Mouse (Mus musculus): ENCODE data around the gene Tm4sf19. TPM values are rescaled to one million over a fixed set of nuclear protein-coding genes. Genes with fewer than 3 reads are reported as not detected.
A peak's percentile ranks its signal among the peaks of the same experiment; 100 is the strongest.
"Not testable (repeated sequence)": the region's sequence is repeated elsewhere in the genome, so short reads cannot be mapped to it uniquely, and the experiment has no call there.

The Tm4sf19 gene
- polyA plus RNA-seq, 1 experiment = 0.04 TPM

DNA sequence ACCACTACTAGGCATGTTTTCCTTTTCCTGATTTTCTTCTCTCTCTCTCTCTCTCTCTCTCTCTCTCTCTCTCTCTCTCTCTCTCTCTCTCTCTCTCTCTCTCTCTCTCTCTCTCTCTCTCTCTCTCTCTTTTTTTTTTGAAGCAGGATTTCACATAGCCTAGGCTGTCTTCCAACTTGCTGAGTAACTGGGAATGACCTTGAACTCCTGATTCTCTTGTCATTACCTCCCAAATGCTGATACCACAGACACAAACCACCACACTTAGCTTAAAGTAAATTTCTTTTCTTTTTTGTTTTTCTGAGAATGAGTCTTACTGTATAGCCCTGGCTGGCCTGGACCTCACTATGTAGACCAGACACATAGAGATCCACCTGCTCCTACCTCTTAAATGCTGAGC, 34.4 kb downstream of the Tm4sf19 start:
- Histone ChIP-seq H3K79me2 (ENCODE audit: control insufficient read depth, insufficient read depth) (peaks cover 27% of the 10 kb centered on the region), H3K4me3 (no peak overlapping the region), H3K27me3 (ENCODE audit: control insufficient read depth, insufficient read depth, insufficient read length) (no peaks in the 10 kb centered on the region), H3K36me3 (ENCODE audit: control insufficient read depth, insufficient read depth) (peaks cover 2% of the 10 kb centered on the region), H3K4me2 (ENCODE audit: low read depth) (peak overlapping the region; percentile 66), H3ac (ENCODE audit: control insufficient read depth, insufficient read length) (no peak overlapping the region)
- TF ChIP-seq TCF3 (IDR thresholded peaks at IDR 0.05; ENCODE audit: insufficient read length, low read depth) (no peak), REST (IDR thresholded peaks at IDR 0.05; ENCODE audit: insufficient read depth, insufficient read length) (no peak), SRF (IDR thresholded peaks at IDR 0.05; ENCODE audit: control insufficient read depth, insufficient read length, low read depth) (no peak), USF1 (IDR thresholded peaks at IDR 0.05; ENCODE audit: low read depth) (no peak), CEBPB (IDR thresholded peaks at IDR 0.05; ENCODE audit: insufficient read depth, poor library complexity, severe bottlenecking) (no peak), MYOG (IDR thresholded peaks at IDR 0.05; ENCODE audit: control insufficient read depth in 1 of 3, insufficient read depth in 1 of 3, insufficient read length in 2 of 3, low read depth in 2 of 3) (no peak), POLR2A (IDR thresholded peaks at IDR 0.05; ENCODE audit: insufficient read length, low read depth) (no peak), E2F4 (IDR thresholded peaks at IDR 0.05; ENCODE audit: insufficient read depth) (no peak), MYOD1 (IDR thresholded peaks at IDR 0.05; ENCODE audit: control insufficient read depth in 1 of 3, insufficient read length in 2 of 3, low read depth in 2 of 3) (no peak), POLR2AphosphoS2 (IDR thresholded peaks at IDR 0.05; ENCODE audit: insufficient read length, low read depth) (no peak), MAX (IDR thresholded peaks at IDR 0.05; ENCODE audit: low read depth) (no peak), TCF12 (IDR thresholded peaks at IDR 0.05; ENCODE audit: insufficient read depth, poor library complexity, severe bottlenecking) (no peak)

GRCm38 (mm10) chr16:32436657-32437056, 36.4 kb downstream of the Tm4sf19 start:
- H3K36me3 ChIP-seq (ENCODE audit: control insufficient read depth, insufficient read depth) = peaks cover 5% of the 10 kb centered on the region
- no peak overlapping the region for H3K4me2 ChIP-seq (ENCODE audit: low read depth)
- TF ChIP-seq SRF (IDR thresholded peaks at IDR 0.05; ENCODE audit: control insufficient read depth, insufficient read length, low read depth) = no peak
- TF ChIP-seq USF1 (IDR thresholded peaks at IDR 0.05; ENCODE audit: low read depth) = no peak
- TF ChIP-seq TCF3 (IDR thresholded peaks at IDR 0.05; ENCODE audit: insufficient read length, low read depth) = no peak
- TF ChIP-seq MAX (IDR thresholded peaks at IDR 0.05; ENCODE audit: low read depth) = no peak
- no peak for TF ChIP-seq CEBPB (IDR thresholded peaks at IDR 0.05; ENCODE audit: insufficient read depth, poor library complexity, severe bottlenecking)
- TF ChIP-seq POLR2AphosphoS2 (IDR thresholded peaks at IDR 0.05; ENCODE audit: insufficient read length, low read depth) = no peak
- TF ChIP-seq MYOG (IDR thresholded peaks at IDR 0.05; ENCODE audit: control insufficient read depth in 1 of 3, insufficient read depth in 1 of 3, insufficient read length in 2 of 3, low read depth in 2 of 3) = no peak
- no peak for TF ChIP-seq MYOD1 (IDR thresholded peaks at IDR 0.05; ENCODE audit: control insufficient read depth in 1 of 3, insufficient read length in 2 of 3, low read depth in 2 of 3)
- no peak for TF ChIP-seq REST (IDR thresholded peaks at IDR 0.05; ENCODE audit: insufficient read depth, insufficient read length)
- no peak overlapping the region for H3K4me3 ChIP-seq
- no peaks in the 10 kb centered on the region for H3K27me3 ChIP-seq (ENCODE audit: control insufficient read depth, insufficient read depth, insufficient read length)
- peaks cover 23% of the 10 kb centered on the region for H3K79me2 ChIP-seq (ENCODE audit: control insufficient read depth, insufficient read depth)
- H3ac ChIP-seq (ENCODE audit: control insufficient read depth, insufficient read length) = no peak overlapping the region

DNA sequence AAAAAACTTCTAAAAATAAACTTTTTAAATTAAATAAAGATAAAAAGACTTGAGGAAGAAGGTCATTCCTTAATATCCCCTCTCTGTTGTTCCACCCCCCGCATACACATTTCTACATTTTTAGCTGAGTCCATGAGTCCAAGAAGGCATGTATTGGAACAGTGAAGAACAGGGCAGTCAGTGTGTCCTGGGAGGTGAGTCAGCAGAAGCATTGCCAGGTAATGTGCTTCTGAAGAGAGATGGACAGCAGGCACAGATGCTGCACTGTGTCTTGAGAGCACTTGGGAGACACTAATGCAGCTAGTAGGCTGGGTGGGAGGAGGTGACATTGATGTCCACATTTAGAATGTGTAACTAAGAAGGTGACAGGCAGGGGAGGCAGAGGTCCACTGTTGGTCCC, 37.0 kb downstream of the Tm4sf19 start:
- Histone ChIP-seq H3K36me3 (ENCODE audit: control insufficient read depth, insufficient read depth) (peaks cover 5% of the 10 kb centered on the region), H3K79me2 (ENCODE audit: control insufficient read depth, insufficient read depth) (peaks cover 17% of the 10 kb centered on the region), H3K4me3 (no peak overlapping the region), H3K27me3 (ENCODE audit: control insufficient read depth, insufficient read depth, insufficient read length) (no peaks in the 10 kb centered on the region), H3ac (ENCODE audit: control insufficient read depth, insufficient read length) (no peak overlapping the region), H3K4me2 (ENCODE audit: low read depth) (no peak overlapping the region)
- TF ChIP-seq REST (IDR thresholded peaks at IDR 0.05; ENCODE audit: insufficient read depth, insufficient read length) (no peak), SRF (IDR thresholded peaks at IDR 0.05; ENCODE audit: control insufficient read depth, insufficient read length, low read depth) (no peak), MYOD1 (IDR thresholded peaks at IDR 0.05; ENCODE audit: control insufficient read depth in 1 of 3, insufficient read length in 2 of 3, low read depth in 2 of 3) (no peak), MYOG (IDR thresholded peaks at IDR 0.05; ENCODE audit: control insufficient read depth in 1 of 3, insufficient read depth in 1 of 3, insufficient read length in 2 of 3, low read depth in 2 of 3) (no peak), CEBPB (IDR thresholded peaks at IDR 0.05; ENCODE audit: insufficient read depth, poor library complexity, severe bottlenecking) (no peak), POLR2A (IDR thresholded peaks at IDR 0.05; ENCODE audit: insufficient read length, low read depth) (no peak), MAX (IDR thresholded peaks at IDR 0.05; ENCODE audit: low read depth) (no peak), TCF3 (IDR thresholded peaks at IDR 0.05; ENCODE audit: insufficient read length, low read depth) (no peak), USF1 (IDR thresholded peaks at IDR 0.05; ENCODE audit: low read depth) (no peak), POLR2AphosphoS2 (IDR thresholded peaks at IDR 0.05; ENCODE audit: insufficient read length, low read depth) (no peak), TCF12 (IDR thresholded peaks at IDR 0.05; ENCODE audit: insufficient read depth, poor library complexity, severe bottlenecking) (no peak), E2F4 (IDR thresholded peaks at IDR 0.05; ENCODE audit: insufficient read depth) (no peak)

- Histone ChIP-seq H3ac (ENCODE audit: control insufficient read depth, insufficient read length) (no peak overlapping the region), H3K36me3 (ENCODE audit: control insufficient read depth, insufficient read depth) (peaks cover 5% of the 10 kb centered on the region), H3K27me3 (ENCODE audit: control insufficient read depth, insufficient read depth, insufficient read length) (no peaks in the 10 kb centered on the region), H3K4me2 (ENCODE audit: low read depth) (no peak overlapping the region), H3K4me3 (no peak overlapping the region), H3K79me2 (ENCODE audit: control insufficient read depth, insufficient read depth) (peaks cover 15% of the 10 kb centered on the region)
- no peak for TF ChIP-seq POLR2AphosphoS2 (IDR thresholded peaks at IDR 0.05; ENCODE audit: insufficient read length, low read depth)
- TF ChIP-seq SRF (IDR thresholded peaks at IDR 0.05; ENCODE audit: control insufficient read depth, insufficient read length, low read depth) = no peak
- TF ChIP-seq MAX (IDR thresholded peaks at IDR 0.05; ENCODE audit: low read depth) = no peak
- no peak for TF ChIP-seq CEBPB (IDR thresholded peaks at IDR 0.05; ENCODE audit: insufficient read depth, poor library complexity, severe bottlenecking)
- TF ChIP-seq MYOG (IDR thresholded peaks at IDR 0.05; ENCODE audit: control insufficient read depth in 1 of 3, insufficient read depth in 1 of 3, insufficient read length in 2 of 3, low read depth in 2 of 3) = no peak
- TF ChIP-seq TCF12 (IDR thresholded peaks at IDR 0.05; ENCODE audit: insufficient read depth, poor library complexity, severe bottlenecking) = no peak
- TF ChIP-seq POLR2A (IDR thresholded peaks at IDR 0.05; ENCODE audit: insufficient read length, low read depth) = no peak
- TF ChIP-seq E2F4 (IDR thresholded peaks at IDR 0.05; ENCODE audit: insufficient read depth) = no peak
- no peak for TF ChIP-seq MYOD1 (IDR thresholded peaks at IDR 0.05; ENCODE audit: control insufficient read depth in 1 of 3, insufficient read length in 2 of 3, low read depth in 2 of 3)
- TF ChIP-seq REST (IDR thresholded peaks at IDR 0.05; ENCODE audit: insufficient read depth, insufficient read length) = no peak
- TF ChIP-seq USF1 (IDR thresholded peaks at IDR 0.05; ENCODE audit: low read depth) = no peak
- TF ChIP-seq TCF3 (IDR thresholded peaks at IDR 0.05; ENCODE audit: insufficient read length, low read depth) = no peak
These were observed 41.1 kb downstream of the Tm4sf19 start for GRCm38 (mm10) chr16:32441432-32441831.

DNA sequence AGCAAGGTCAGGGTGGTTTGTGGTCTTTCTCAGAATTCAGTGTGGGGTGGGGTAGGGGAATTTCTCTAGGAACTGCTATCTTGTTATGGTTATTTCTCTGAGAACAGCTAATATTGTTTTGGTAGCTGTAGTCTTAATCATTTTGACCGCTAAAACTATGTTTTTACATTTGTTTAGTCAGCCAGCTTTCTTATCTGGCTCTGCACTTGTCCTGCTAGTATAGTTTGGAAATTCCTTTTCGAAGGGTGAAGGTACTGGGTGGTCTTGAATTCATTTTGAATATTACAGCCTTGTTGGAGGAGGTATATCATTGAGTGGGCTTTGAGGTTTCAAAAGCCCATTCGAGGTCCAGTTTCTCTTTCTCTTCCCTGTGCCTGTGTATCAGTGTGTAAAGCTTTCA, 44.3 kb downstream of the Tm4sf19 start:
- H3ac ChIP-seq (ENCODE audit: control insufficient read depth, insufficient read length); H3K4me3 ChIP-seq; H3K36me3 ChIP-seq (ENCODE audit: control insufficient read depth, insufficient read depth); H3K4me2 ChIP-seq (ENCODE audit: low read depth); H3K79me2 ChIP-seq (ENCODE audit: control insufficient read depth, insufficient read depth); H3K27me3 ChIP-seq (ENCODE audit: control insufficient read depth, insufficient read depth, insufficient read length): not testable (repeated sequence)

All from myocyte (in vitro differentiated cells).